Mouse (Mus musculus): ENCODE measurements at regions not wholly inside any gene's neighbourhood (a gene's known extent, or its start where the extent isn't known, plus 50 kb on each side); places are given as distances from the start of the nearest gene placed in this dataset.
A peak's percentile ranks its signal among the peaks of the same experiment; 100 is the strongest.

DNA sequence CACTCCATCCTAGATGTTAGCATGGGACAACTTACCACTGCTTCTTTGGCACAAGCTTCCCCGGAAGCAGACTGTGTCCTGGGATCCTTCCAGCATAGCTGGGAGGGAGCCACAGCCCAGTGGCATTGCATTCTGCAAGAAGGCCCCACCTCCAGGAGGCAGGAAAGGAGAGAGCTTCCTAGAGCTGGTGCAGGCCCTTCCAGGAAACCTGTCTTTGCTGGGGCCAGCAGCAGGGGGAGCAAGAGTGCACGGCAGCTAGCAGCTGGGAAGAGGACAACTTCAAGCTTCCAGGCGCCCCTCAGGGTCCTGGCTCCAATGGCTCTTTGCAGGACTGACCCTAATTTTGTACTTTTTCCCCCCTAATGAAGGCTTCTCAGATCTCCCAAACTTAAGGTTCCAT is 115.4 kb upstream of the Sorcs3 start:
- DNase-seq (ENCODE audit: low read depth, low spot score), result peak; percentile 42

DNA sequence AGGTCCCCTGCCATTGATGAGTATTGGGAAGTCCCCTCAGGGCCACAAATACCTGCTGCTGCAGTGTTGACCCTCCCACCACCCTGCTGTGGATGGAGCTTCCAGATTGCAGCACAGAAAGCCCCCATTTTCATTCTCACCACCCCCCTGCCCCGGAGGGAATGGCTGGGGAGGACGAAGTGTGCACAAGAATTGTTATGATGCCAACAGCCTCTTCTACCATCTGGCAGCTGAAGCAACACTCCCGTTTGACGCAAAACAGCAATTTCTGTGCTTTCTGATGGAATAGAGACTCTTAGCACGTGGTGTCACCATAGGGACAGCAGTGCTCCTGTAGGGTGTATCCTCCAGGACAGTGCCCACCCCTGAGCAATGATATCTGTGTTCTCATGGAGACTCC is 108.5 kb upstream of the Sorcs3 start:
- DNase-seq (ENCODE audit: low read depth, low spot score), result no peak

- no peak for DNase-seq (ENCODE audit: low read depth, low spot score)
Observed at GRCm38 (mm10) chr19:48097942-48098596, 107.8 kb upstream of the Sorcs3 start.

DNA sequence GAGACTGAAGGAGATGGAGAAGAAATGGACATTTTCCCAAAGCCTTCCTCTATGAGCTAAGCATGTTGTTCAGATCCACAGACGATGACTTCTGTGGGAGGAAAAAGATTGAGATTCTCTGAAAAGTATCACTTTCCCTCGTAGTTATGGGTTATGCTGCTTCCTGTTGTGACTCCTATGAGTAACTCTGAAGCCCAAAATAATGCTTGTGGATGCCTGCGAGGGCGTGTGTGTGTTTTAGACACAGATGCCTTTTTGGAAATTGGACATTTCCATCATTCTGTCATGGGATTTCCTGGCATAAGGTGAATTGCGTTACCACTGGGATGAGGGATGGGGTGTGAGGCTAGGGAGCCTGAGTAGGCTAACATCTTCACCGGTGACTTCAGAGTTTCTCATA is 104.8 kb upstream of the Sorcs3 start:
- no peak for DNase-seq (ENCODE audit: low read depth, low spot score)

DNA sequence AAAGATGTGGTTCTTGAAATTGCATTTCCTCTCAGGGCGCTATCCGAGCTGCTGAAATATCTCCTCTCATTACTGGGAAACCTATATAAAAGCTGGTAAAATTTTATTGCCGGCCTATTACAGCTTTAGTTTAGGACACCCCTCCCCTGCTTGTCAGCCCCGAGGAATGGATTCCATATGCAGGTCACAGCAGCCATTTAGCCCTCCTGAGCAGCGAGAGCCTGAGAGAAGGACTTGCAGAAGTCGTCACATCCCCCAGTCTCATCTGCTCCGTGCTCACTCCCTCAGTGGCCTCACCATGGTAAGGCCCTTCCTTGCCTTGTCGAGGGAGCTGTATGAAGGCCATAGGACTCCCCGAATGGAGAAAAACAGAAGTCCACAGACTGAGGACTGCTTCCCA is 90.7 kb upstream of the Sorcs3 start:
- peak; percentile 75 for DNase-seq (ENCODE audit: low read depth, low spot score)

GRCm38 (mm10) chr19:48115728-48116127 is 90.1 kb upstream of the Sorcs3 start:
- no peak for DNase-seq (ENCODE audit: low read depth, low spot score)

GRCm38 (mm10) chr19:48116689-48117088 is 89.1 kb upstream of the Sorcs3 start:
- no peak for DNase-seq (ENCODE audit: low read depth, low spot score)

GRCm38 (mm10) chr19:48117646-48118045 is 88.2 kb upstream of the Sorcs3 start:
- DNase-seq (ENCODE audit: low read depth, low spot score), result no peak

GRCm38 (mm10) chr19:48122281-48122680 is 83.5 kb upstream of the Sorcs3 start:
- DNase-seq (ENCODE audit: low read depth, low spot score), result no peak

DNA sequence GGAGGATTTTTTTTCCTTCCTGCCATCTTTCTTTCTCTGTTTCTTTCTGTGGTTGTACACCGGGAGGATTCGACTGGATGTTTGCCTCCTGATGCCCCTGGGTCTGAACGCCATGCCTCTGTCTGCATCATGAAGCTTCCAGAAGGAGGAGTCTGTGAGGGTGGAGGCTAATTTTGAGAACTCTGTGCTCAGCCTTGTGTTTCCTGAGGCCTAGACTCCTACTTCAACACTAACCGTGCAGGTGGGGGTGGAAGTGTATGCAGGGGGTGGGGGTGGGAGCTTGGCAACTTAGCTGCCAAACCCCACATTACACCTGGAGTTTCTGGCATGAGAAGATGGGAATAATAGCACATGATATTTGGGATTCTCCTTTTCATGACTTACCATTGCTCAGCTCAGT is 82.0 kb upstream of the Sorcs3 start:
- no peak for DNase-seq (ENCODE audit: low read depth, low spot score)

- DNase-seq (ENCODE audit: low read depth, low spot score), result no peak
Observed at GRCm38 (mm10) chr19:48125731-48126130, 80.1 kb upstream of the Sorcs3 start.

DNA sequence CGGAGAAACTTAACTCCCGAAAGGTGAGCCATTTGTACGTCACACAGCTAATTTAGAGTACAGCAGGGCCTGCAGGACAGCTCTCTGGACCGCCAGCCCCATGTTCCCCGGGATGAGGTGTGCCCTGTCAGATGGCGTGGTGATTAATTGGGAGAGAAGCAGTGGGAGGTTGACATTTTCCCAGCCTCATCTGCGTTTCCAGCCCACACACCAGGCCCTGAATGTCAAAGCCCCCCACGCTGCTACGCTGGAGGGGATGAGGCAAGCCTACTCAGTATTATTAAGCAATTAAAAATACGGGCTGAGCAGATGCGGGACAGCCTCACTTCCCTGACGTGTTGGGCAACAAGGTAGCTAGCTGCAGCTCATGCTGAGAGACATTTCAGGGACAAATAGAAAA is 77.7 kb upstream of the Sorcs3 start:
- peak; percentile 38 for DNase-seq (ENCODE audit: low read depth, low spot score)

GRCm38 (mm10) chr19:48136231-48136630 is 69.6 kb upstream of the Sorcs3 start:
- no peak for DNase-seq (ENCODE audit: low read depth, low spot score)

DNA sequence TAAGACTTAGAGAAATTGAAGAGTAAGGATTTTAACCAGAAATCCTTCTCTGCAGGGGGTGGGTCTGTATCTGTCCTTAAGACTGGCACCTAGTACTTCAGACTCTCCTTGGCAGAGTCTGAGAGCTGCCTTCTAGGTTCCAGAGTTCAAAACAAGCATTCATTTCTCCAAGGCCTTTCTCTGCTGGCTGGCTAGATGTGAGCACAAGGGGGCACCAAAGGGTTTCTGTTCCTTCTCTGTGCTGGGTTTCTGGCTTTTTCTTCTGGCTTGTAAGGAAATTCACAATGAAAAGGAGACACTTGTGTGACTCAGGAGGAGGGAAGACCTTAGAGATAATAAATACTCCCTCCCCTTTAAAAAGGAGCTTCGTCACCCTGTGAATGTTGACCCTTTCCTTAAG is 61.7 kb upstream of the Sorcs3 start:
- peak; percentile 48 for DNase-seq (ENCODE audit: low read depth, low spot score)
